Mouse (Mus musculus) T-cell, adult 2 months (primary cell): ENCODE results near the gene Camk1g.

Experiments used
- DNase-seq: peaks from one replicate; pipeline ENCODE4 v3.0.0; 2022; ENCODE audit warnings: low spot score

Gene Camk1g

DNA sequence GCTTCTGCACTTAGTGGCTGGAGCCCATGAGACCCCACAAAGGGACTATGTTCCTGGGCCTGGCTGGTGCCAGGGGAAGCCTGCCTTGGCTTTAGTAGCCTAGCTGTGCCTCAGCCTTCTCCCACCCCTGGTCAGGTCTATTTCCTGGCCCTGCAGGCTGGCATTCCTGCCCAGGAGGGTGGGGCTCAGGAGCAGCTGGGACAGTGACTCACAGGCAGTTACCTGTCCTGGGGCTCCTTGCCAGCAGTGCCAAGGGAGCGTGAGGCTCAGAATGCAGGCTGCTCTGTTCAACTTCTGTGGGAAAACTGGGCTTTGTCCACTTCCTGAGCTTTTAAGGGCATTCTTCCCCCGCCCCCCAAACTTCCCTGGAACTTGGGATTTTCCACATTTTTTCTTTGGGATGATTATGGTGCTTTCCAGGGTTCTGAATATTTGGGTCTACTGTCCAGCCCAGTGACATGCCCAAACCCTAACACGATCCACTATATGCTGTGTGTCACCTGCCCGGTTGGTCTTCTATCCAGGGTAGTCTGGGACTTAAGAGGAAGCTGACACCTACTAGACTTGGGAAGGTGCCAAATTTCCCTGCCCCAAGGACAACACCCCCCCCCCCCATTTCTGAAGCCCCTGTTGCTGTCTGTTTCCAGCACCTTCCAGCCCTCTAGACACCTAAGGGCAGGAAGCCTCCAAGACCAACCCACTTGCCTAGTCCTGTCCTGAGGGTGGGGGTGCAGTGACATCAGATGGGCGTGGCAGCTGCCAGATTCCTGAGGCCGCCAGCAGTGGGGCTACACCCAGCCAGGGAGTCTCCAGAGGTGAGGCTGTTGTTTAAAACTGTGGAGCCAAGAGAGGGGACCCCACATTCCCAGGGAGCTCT, 68.6 kb downstream of the Camk1g start:
- no peak for DNase-seq

DNA sequence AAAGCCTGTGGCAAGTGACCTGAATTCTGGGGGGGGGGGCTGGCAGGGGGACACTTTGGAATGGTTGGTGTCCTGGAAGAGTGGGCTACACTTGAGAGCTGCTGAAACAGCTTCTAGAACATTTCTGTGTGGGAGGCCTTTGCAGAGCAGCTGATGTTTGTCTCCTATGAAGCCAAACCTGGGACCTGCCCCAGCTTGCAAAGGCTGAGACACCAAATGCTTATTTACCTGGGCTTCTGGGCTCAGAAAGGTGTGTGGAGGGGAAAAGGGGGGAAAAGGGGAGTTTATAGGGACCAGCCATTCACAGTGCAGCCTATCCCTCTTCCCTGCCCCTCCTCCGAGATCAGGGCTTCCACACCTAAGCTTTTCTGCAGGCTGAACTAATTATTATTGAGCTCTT, 70.1 kb downstream of the Camk1g start:
- no peak for DNase-seq

DNA sequence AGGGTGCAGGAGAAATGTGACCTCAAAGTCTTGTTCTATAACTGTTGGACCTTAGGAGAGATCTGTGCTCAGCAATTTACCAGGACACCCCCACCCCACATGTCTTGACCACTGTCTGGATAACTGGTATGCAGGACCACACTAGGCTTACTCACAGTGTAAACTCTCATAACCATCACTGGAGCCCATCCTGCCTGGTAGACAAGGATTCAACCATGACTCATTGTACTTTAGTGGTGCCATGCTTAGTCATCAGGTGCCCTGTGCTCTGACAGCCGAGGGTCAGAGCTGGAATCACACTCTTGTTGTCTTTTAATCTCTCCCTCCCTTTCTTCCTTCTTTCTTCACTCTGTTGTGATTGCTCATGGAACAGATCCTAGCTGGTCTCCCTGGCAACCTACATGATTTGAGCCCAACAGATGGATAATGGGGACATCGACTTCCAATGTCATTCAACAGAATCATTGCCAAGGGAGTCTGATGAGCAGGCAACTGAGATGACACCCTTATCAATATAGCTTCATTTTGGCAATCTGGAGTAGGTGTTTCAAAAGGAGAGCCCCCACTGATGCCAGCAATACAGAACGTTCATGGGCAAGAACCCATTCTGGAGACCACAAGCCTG, 71.8 kb downstream of the Camk1g start:
- no peak for DNase-seq
